Mouse (Mus musculus) liver, postnatal 0 days (tissue): ENCODE measurements at regions not wholly inside any gene's neighbourhood (a gene's known extent, or its start where the extent isn't known, plus 50 kb on each side); places are given as distances from the start of the nearest gene placed in this dataset.

Source experiments
- CTCF ChIP-seq: sonication (generic); IDR thresholded peaks from 2 replicates; pipeline ENCODE4 v1.5.1; 2016; ENCODE audit warnings: antibody characterized with exemption, low read depth
- EP300 ChIP-seq: IDR thresholded peaks from 2 replicates; pipeline ENCODE4 v1.6.1; 2016; ENCODE audit warnings: antibody characterized with exemption, low read depth, mild to moderate bottlenecking

DNA sequence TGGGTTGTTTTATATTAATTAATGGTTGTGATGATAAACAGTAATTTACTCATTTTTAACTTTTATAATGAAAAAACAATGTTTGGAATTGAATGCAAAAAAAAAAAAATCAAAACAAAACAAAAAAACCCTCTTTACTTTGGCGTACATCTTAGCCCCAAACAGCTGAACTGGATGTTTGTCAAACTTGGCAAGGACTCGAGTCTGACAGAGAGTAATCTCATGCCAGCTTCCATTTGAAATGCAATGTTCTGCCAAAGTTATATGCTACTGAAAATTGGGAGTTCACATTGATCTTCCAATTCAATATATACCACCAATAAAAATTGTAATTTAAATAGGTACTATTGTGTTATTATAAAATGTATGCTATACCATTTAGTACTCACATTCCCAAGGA is 150.9 kb upstream of the Rgs18 start:
- TF ChIP-seq CTCF (no peak), EP300 (no peak)
